Mouse (Mus musculus) testis, postnatal 10 days (tissue): ENCODE results near the gene Gm4498.
"Not testable (repeated sequence)": the region's sequence is repeated elsewhere in the genome, so short reads cannot be mapped to it uniquely, and the experiment has no call there.

Experiments
- DNase-seq: peaks from one replicate; pipeline ENCODE4 v3.0.0; 2021; ENCODE audit warnings: low spot score

Gene Gm4498

DNA sequence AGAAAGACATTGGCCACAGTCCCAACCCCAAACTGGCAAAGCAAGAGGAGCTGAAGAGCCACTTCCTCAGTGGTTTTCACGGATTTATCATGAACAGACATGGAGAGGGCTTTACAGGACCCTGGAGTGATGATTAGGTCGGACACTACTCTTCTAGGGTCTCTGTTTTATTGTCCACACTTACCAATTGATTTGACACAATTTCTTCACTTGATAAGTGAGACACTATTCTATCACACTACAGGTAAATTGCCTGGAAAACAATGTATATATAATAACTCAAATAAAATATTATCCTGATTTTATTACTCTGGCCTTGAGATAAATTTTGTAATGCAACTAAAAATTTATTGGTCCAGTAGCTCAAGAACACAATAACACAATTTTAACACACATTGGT lies at the start of gene Gm4498:
Gm4498 (minus strand) TSS at position 101 of the 400 bp plus-strand sequence.
- not testable (repeated sequence) for DNase-seq

DNA sequence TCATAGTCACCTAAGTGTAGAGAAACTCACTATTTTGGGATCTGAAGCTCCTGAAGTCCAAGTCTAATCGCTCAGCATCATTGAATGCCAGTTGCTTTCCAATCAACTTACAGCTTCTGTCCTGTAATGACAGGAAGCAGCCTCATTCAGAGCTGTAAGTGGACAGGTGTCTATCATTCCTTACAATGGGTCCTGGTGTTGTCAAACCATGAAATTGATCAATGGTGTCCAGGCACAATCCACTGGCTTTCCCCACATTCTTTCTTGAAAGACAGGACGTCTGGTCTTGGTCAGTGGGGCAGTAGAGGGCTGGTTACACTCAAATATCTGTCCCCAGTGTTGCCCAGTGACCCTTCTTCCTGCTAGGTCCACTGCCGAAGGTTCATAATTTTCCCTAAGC lies 29.1 kb upstream of the Gm4498 start, which contains the start of gene Gm5890:
Gm5890 (minus strand) TSS at position 101 of the 400 bp plus-strand sequence.
- not testable (repeated sequence) for DNase-seq

DNA sequence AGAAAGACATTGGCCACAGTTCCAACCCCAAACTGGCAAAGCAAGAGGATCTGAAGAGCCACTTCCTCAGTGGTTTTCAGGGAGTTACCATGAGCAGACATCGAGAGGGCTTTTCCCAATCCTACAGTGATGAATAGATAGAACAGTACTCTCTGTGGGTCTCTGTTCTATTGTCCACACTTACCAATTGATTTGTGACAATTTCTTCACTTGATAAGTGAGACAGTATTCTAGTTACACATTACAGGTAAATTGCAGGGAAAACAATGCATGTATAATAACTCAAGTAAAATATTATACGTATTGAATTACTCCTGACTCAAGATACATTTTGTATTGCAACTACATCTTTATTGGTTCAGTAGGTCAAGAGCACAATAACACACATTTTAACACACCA lies 28.1 kb downstream of the Gm4498 start, which contains the start of gene Gm6164:
Gm6164 (minus strand) TSS at position 101 of the 400 bp plus-strand sequence.
- not testable (repeated sequence) for DNase-seq

DNA sequence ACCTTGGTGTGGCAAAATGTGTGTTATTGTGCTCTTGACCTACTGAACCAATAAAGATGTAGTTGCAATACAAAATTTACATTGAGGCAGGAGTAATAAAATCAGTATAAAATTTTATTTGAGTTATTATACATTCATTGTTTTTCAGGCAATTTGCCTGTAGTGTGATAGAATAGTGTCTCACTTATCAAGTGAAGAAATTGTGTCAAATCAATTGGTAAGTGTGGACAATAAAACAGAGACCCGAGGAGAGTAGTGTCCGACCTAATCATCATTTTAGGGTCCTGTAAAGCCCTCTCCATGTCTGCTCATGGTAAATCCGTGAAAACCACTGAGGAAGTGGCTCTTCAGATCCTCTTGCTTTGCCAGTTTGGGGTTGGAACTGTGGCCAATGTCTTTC lies 40.2 kb downstream of the Gm4498 start, which contains the start of gene Vmn1r95:
Vmn1r95 (plus strand) TSS at position 301 of the 400 bp plus-strand sequence.
- not testable (repeated sequence) for DNase-seq
